ENCODE assay signal across 7 mouse cellular contexts in the genomic region with DNA sequence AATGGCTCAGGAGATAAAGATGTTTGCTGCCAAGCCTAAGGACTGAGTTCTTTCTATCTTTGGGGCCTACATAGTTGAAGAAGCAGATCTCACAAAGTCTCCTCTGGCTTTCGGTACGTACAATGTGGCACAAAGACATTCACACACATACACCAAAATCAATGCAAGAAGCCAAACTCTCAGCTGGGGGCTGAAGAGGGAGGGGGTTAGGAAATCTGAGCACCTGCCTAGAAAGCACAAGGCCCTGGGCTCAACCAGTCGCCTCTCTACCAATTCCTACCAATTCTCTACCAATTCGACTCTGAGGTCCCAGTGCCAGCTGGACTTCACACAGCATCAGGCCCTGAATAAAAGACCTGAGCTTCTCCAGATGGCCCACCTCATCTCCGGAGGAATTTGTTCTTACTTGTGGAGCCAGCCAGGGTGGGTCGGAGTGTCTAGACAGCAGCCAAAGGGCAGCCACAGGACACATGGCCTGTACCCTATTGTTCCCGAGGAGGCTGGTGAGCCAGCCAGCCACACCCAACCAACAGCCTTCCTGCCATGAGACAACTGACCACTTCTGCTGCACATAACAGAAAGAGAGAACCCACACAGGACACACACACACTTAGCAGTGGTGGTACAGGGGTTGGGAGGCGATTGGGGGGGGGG. TPM values are rescaled to one million over a fixed set of nuclear protein-coding genes. Genes with fewer than 3 reads are reported as not detected.
A peak's percentile ranks its signal among the peaks of the same experiment; 100 is the strongest.
DNase-seq lines count a peak whose midpoint lies in the region; ATAC-seq and TF ChIP-seq lines count a peak whose summit lies in the region.

No protein-coding gene starts in this region.

- peaks cover 15% of the 10 kb centered on the region for H3K36me3 ChIP-seq in embryonic facial prominence, embryonic 14.5 days (ENCODE audit: control insufficient read depth, insufficient read depth, low read length)
- 0 out of 2 replicates have a peak, but pooled peaks cover 2% of the 10 kb centered on the region for H3K36me3 ChIP-seq in hindbrain, postnatal 0 days (ENCODE audit: insufficient read depth, low read length)
- H3K36me3 ChIP-seq in lung, embryonic 14.5 days (ENCODE audit: insufficient read depth): peaks cover 48% of the 10 kb centered on the region
- H3K36me3 ChIP-seq in stomach, embryonic 15.5 days: peaks cover 6% of the 10 kb centered on the region; the same call in 1 of the 2 replicates

- H3K4me3 ChIP-seq in embryonic facial prominence, embryonic 14.5 days (ENCODE audit: low read depth, low read length): no peak overlapping the region
- H3K4me3 ChIP-seq in hindbrain, postnatal 0 days (ENCODE audit: low read length): no peak overlapping the region
- no peak overlapping the region for H3K4me3 ChIP-seq in lung, embryonic 14.5 days (ENCODE audit: low read depth, low read length)
- H3K4me3 ChIP-seq in stomach, embryonic 15.5 days (replicated peaks): no peak overlapping the region

- no peak for TF ChIP-seq CTCF in hindbrain, postnatal 0 days (IDR thresholded peaks at IDR 0.05; ENCODE audit: low read depth)
- no peak for TF ChIP-seq CTCF in lung, embryonic 14.5 days (IDR thresholded peaks at IDR 0.05; ENCODE audit: low read depth)

- peak; percentile 55 for DNase-seq in brain, adult 2 months (ENCODE audit: low read depth, low spot score)
- no peak for DNase-seq in embryonic facial prominence, embryonic 14.5 days (ENCODE audit: low spot score)
- no peak for DNase-seq in hindbrain, postnatal 0 days (ENCODE audit: low spot score)
- no peak for DNase-seq in lung, embryonic 14.5 days
- no peak for DNase-seq in spleen, adult 18-20 months
- DNase-seq in left cerebral cortex, adult 8-10 months (ENCODE audit: low spot score in 2 of 2): no peak

- peaks cover 34% of the 10 kb centered on the region for H3K4me1 ChIP-seq in embryonic facial prominence, embryonic 14.5 days (ENCODE audit: control insufficient read depth, insufficient read depth, low read length)
- peaks cover 40% of the 10 kb centered on the region for H3K4me1 ChIP-seq in hindbrain, postnatal 0 days (ENCODE audit: insufficient read depth, low read length)
- H3K4me1 ChIP-seq in lung, embryonic 14.5 days (ENCODE audit: insufficient read depth): peaks cover 17% of the 10 kb centered on the region
- peaks cover 53% of the 10 kb centered on the region for H3K4me1 ChIP-seq in stomach, embryonic 15.5 days

- H3K9me3 ChIP-seq in embryonic facial prominence, embryonic 14.5 days (ENCODE audit: control insufficient read depth, low read length): no peaks in the 10 kb centered on the region
- no peaks in the 10 kb centered on the region for H3K9me3 ChIP-seq in hindbrain, postnatal 0 days (ENCODE audit: low read length)
- no peaks in the 10 kb centered on the region for H3K9me3 ChIP-seq in lung, embryonic 14.5 days (ENCODE audit: low read depth, low read length)
- H3K9me3 ChIP-seq in stomach, embryonic 15.5 days: no peaks in the 10 kb centered on the region

- 61% methylated on average over 8 of the region's 8 CpGs for WGBS in embryonic facial prominence, embryonic 14.5 days
- 44% methylated on average over 8 of the region's 8 CpGs for WGBS in hindbrain, postnatal 0 days
- 61% methylated on average over 8 of the region's 8 CpGs for WGBS in lung, embryonic 14.5 days
- 57% methylated on average over 8 of the region's 8 CpGs for WGBS in stomach, embryonic 15.5 days

- no peak overlapping the region for H3K4me2 ChIP-seq in embryonic facial prominence, embryonic 14.5 days (ENCODE audit: low read depth, low read length)
- no peak overlapping the region for H3K4me2 ChIP-seq in hindbrain, postnatal 0 days (ENCODE audit: low read depth, low read length)
- H3K4me2 ChIP-seq in lung, embryonic 14.5 days: no peak overlapping the region
- no peak overlapping the region for H3K4me2 ChIP-seq in stomach, embryonic 15.5 days

- ATAC-seq in embryonic facial prominence, embryonic 14.5 days (ENCODE audit: low read depth): peak; percentile 41; the same call in 1 of the 2 replicates
- ATAC-seq in hindbrain, postnatal 0 days: peak; percentile 31; the same call in 1 of the 2 replicates
- ATAC-seq in lung, embryonic 14.5 days (ENCODE audit: insufficient read depth): no peak; the same call in 1 of the 2 replicates
- ATAC-seq in stomach, embryonic 15.5 days (ENCODE audit: insufficient read depth, low FRiP score, low read depth): peak; percentile 25; the same call in 1 of the 2 replicates

- H3K27ac ChIP-seq in embryonic facial prominence, embryonic 14.5 days (replicated peaks; ENCODE audit: low read depth, low read length): 0 out of 2 replicates have a peak overlapping the region, but pooled peaks have one; percentile 8
- H3K27ac ChIP-seq in hindbrain, postnatal 0 days: peak overlapping the region; percentile 87
- H3K27ac ChIP-seq in lung, embryonic 14.5 days (ENCODE audit: low read depth): peak overlapping the region; percentile 3; the same call in 1 of the 2 replicates
- peak overlapping the region; percentile 26 for H3K27ac ChIP-seq in stomach, embryonic 15.5 days

- H3K27me3 ChIP-seq in embryonic facial prominence, embryonic 14.5 days (replicated peaks; ENCODE audit: control insufficient read depth, insufficient read depth, low read length): no peaks in the 10 kb centered on the region
- H3K27me3 ChIP-seq in hindbrain, postnatal 0 days (ENCODE audit: insufficient read depth, low read length): no peaks in the 10 kb centered on the region
- no peaks in the 10 kb centered on the region for H3K27me3 ChIP-seq in lung, embryonic 14.5 days (ENCODE audit: insufficient read depth, low read length)
- no peaks in the 10 kb centered on the region for H3K27me3 ChIP-seq in stomach, embryonic 15.5 days (replicated peaks)

- H3K9ac ChIP-seq in embryonic facial prominence, embryonic 14.5 days (ENCODE audit: low read depth, low read length): no peak overlapping the region
- no peak overlapping the region for H3K9ac ChIP-seq in hindbrain, postnatal 0 days (replicated peaks; ENCODE audit: low read length)
- no peak overlapping the region for H3K9ac ChIP-seq in lung, embryonic 14.5 days
- H3K9ac ChIP-seq in stomach, embryonic 15.5 days: no peak overlapping the region

RNA-seq across cellular contexts. Expression of gene Zmynd8, which starts 30.2 kb away (rescaled TPM):
- 28.6 and 32.7 TPM in 2 replicates for polyA plus RNA-seq in embryonic facial prominence, embryonic 14.5 days (2014; fragmentation: Nextera tagmentation; extraction: Ambion mirVana)
- total RNA-seq in hindbrain, postnatal 0 days (2014; rRNA removed): 46.6 and 46.8 TPM in 2 replicates
- 53.0 and 56.9 TPM in 2 replicates for polyA plus RNA-seq in hindbrain, postnatal 0 days (2015; fragmentation: Nextera tagmentation; extraction: Ambion mirVana)
- polyA plus RNA-seq in lung, embryonic 14.5 days (2014; fragmentation: Nextera tagmentation; extraction: Ambion mirVana): 40.5 and 46.0 TPM in 2 replicates
- 53.6 and 54.5 TPM in 2 replicates for polyA plus RNA-seq in stomach, embryonic 15.5 days (2015; fragmentation: Nextera tagmentation; extraction: Ambion mirVana)
- total RNA-seq in left cerebral cortex, adult 8-10 months (2022): 100 to 1,000 TPM; 105 to 132 (median 130) TPM

Comparison
In these comparisons a context has a peak if more than half of its experiments do, and no peak if none do; other contexts are left out.
1. H3K27ac ChIP-seq: peak in every context shown above with its lines; median percentile 87 in hindbrain, postnatal 0 days; 26 in stomach, embryonic 15.5 days; 8 in embryonic facial prominence, embryonic 14.5 days; 3 in lung, embryonic 14.5 days.